Mouse (Mus musculus) testis, adult 10 weeks (tissue): Measurements from ENCODE around the gene Jak2. TPM values are rescaled to one million over a fixed set of nuclear protein-coding genes. Genes with fewer than 3 reads are reported as not detected.

ENCODE experiments used
- polyA plus RNA-seq: library from polyadenylated mRNA; stranded (reverse); fragments of 350-450 nt; fragmentation: Illumina TruSeq; extraction: RNeasy Lipid Tissue Mini Kit (QIAGEN cat#74804); gene quantifications from one replicate; pipeline ENCODE4 v1.2.3, GENCODE M21; 2014; ENCODE audit warnings: low read depth, low replicate concordance

The Jak2 gene
- 12.4 TPM for polyA plus RNA-seq

GRCm38 (mm10) chr19:29251191-29251957 is at the start of gene Jak2:
Gene Jak2, plus strand, starts transcription at chr19:29251828.

GRCm38 (mm10) chr19:29325053-29325851 is 73.6 kb downstream of the Jak2 start, which contains the start of gene Insl6:
Gene Insl6, minus strand, starts transcription at chr19:29325356.

GRCm38 (mm10) chr19:29334068-29334745 is 82.6 kb downstream of the Jak2 start, which contains the start of gene Rln1:
Gene Rln1, minus strand, starts transcription at chr19:29334670.

Other genes with a start within 250 kb of the Jak2 start
- 38.8 TPM for gene Ak3, start 203.9 kb upstream of the Jak2 start, polyA plus RNA-seq
- gene Rcl1, start 150.5 kb upstream of the Jak2 start, polyA plus RNA-seq, result 1.3 TPM
- gene Insl6, start 73.5 kb downstream of the Jak2 start, polyA plus RNA-seq, result 266 TPM
- gene Rln1, start 82.8 kb downstream of the Jak2 start, polyA plus RNA-seq, result not detected
- gene Plgrkt, start 115.6 kb downstream of the Jak2 start, polyA plus RNA-seq, result 13.0 TPM
- gene Cd274, start 115.6 kb downstream of the Jak2 start, polyA plus RNA-seq, result 2.8 TPM
- gene Pdcd1lg2, start 159.1 kb downstream of the Jak2 start, polyA plus RNA-seq, result 0.70 TPM